Mouse (Mus musculus) kidney, postnatal 0 days (tissue): ENCODE results near the gene Stox2. TPM values are rescaled to one million over a fixed set of nuclear protein-coding genes. Genes with fewer than 3 reads are reported as not detected.
A peak's percentile ranks its signal among the peaks of the same experiment; 100 is the strongest.

Experiments
- ATAC-seq: fragments of 200-750 bp; cut with Nextera tagmentation; replicated peaks from 2 replicates; pipeline ENCODE4 v1.8.0; 2017; ENCODE audit warnings: low read depth, moderate number of reproducible peaks, moderate TSS enrichment, moderate library complexity; ENCODE audit not compliant: low FRiP score
- DNase-seq: peaks from one replicate; pipeline ENCODE4 v3.0.0-alpha.2; 2016; ENCODE audit warnings: low spot score
- H3K27ac ChIP-seq: fragments of 300-500 bp; sonication (generic); 2 replicates; pipeline ENCODE4 v1.5.1; 2014; ENCODE audit warnings: mild to moderate bottlenecking
- H3K27me3 ChIP-seq: fragments of 300-500 bp; sonication (generic); 2 replicates; pipeline ENCODE4 v1.6.1; 2014; ENCODE audit warnings: low read length, mixed read lengths; ENCODE audit not compliant: insufficient read depth
- H3K36me3 ChIP-seq: fragments of 300-500 bp; sonication (generic); 2 replicates; pipeline ENCODE4 v1.6.1; 2014; ENCODE audit warnings: low read length, mixed read lengths; ENCODE audit not compliant: insufficient read depth
- H3K4me1 ChIP-seq: fragments of 300-500 bp; sonication (generic); replicated peaks from 2 replicates; pipeline ENCODE4 v1.6.1; 2014; ENCODE audit warnings: antibody characterized with exemption, low read length, mixed read lengths; ENCODE audit not compliant: insufficient read depth
- H3K4me2 ChIP-seq: fragments of 300-500 bp; sonication (generic); 2 replicates; pipeline ENCODE4 v1.6.1; 2014; ENCODE audit warnings: mild to moderate bottlenecking, low read length, moderate library complexity, mixed read lengths
- H3K4me3 ChIP-seq: fragments of 300-500 bp; sonication (generic); replicated peaks from 2 replicates; pipeline ENCODE4 v1.5.1; 2014; ENCODE audit warnings: low read depth, low read length
- H3K9ac ChIP-seq: fragments of 300-500 bp; sonication (generic); 2 replicates; pipeline ENCODE4 v1.6.1; 2014; ENCODE audit warnings: low read depth, low read length
- H3K9me3 ChIP-seq: fragments of 300-500 bp; sonication (generic); replicated peaks from 2 replicates; pipeline ENCODE4 v1.6.1; 2016; ENCODE audit warnings: low read length, inconsistent platforms, mixed read lengths
- CTCF ChIP-seq: IDR thresholded peaks from 2 replicates; pipeline ENCODE4 v1.5.1; 2016; ENCODE audit warnings: antibody characterized with exemption, low read depth, mild to moderate bottlenecking, moderate library complexity
- WGBS: fragments of 180-500 bp; shearing (Covaris S2); extraction: QIAGEN DNeasy Blood & Tissue Kit; methylation state at CpG from one replicate; pipeline ENCODE4 v1.1.7; 2014; 5-methylcytosine and 5-hydroxymethylcytosine counted together
- polyA plus RNA-seq: library from polyadenylated mRNA; unstranded; fragments of >200 nt; fragmentation: Nextera tagmentation; extraction: Ambion mirVana; gene quantifications from 2 replicates; pipeline ENCODE4 v1.2.1, GENCODE M21; 2015

The Stox2 gene
- polyA plus RNA-seq, 1 experiment from 2014 or later = 8.8 TPM

GRCm38 (mm10) chr8:47411994-47412695 is 34.0 kb downstream of the Stox2 start:
- H3K36me3 ChIP-seq = no peaks in the 10 kb centered on the region
- peak overlapping the region; percentile 78 for H3K4me3 ChIP-seq
- no peak for TF ChIP-seq CTCF
- peak; percentile 22 for DNase-seq
- H3K4me1 ChIP-seq = no peaks in the 10 kb centered on the region
- no peaks in the 10 kb centered on the region for H3K9me3 ChIP-seq
- peak overlapping the region; percentile 91 for H3K27ac ChIP-seq
- H3K4me2 ChIP-seq = peak overlapping the region; percentile 92
- peak overlapping the region; percentile 77 for H3K9ac ChIP-seq
- peak; percentile 47; the same call in 1 of the 2 replicates for ATAC-seq
- 2% methylated on average over 43 of the region's 43 CpGs for WGBS
- peaks cover 3% of the 10 kb centered on the region; the same call in 1 of the 2 replicates for H3K27me3 ChIP-seq

GRCm38 (mm10) chr8:47411321-47411720 is 34.8 kb downstream of the Stox2 start:
- TF ChIP-seq CTCF = no peak
- peak overlapping the region; percentile 92 for H3K4me2 ChIP-seq
- H3K9ac ChIP-seq = 0 out of 2 replicates have a peak overlapping the region, but pooled peaks have one; percentile 18
- no peaks in the 10 kb centered on the region for H3K9me3 ChIP-seq
- H3K27ac ChIP-seq = no peak overlapping the region
- peaks cover 3% of the 10 kb centered on the region; the same call in 1 of the 2 replicates for H3K27me3 ChIP-seq
- no peak for DNase-seq
- no peaks in the 10 kb centered on the region for H3K4me1 ChIP-seq
- H3K36me3 ChIP-seq = no peaks in the 10 kb centered on the region
- no peak for ATAC-seq
- WGBS = 11% methylated on average over 12 of the region's 12 CpGs
- peak overlapping the region; percentile 78 for H3K4me3 ChIP-seq

- no peaks in the 10 kb centered on the region for H3K9me3 ChIP-seq
- H3K36me3 ChIP-seq = no peaks in the 10 kb centered on the region
- no peak for ATAC-seq
- 10% methylated on average over 8 of the region's 8 CpGs for WGBS
- H3K27ac ChIP-seq = no peak overlapping the region
- H3K27me3 ChIP-seq = peaks cover 3% of the 10 kb centered on the region; the same call in 1 of the 2 replicates
- peak overlapping the region; percentile 43 for H3K4me2 ChIP-seq
- H3K4me1 ChIP-seq = no peaks in the 10 kb centered on the region
- DNase-seq = no peak
- H3K4me3 ChIP-seq = peak overlapping the region; percentile 16; the same call in 1 of the 2 replicates
- H3K9ac ChIP-seq = 0 out of 2 replicates have a peak overlapping the region, but pooled peaks have one; percentile 35
- TF ChIP-seq CTCF = no peak
Observed at GRCm38 (mm10) chr8:47409061-47409460, 37.1 kb downstream of the Stox2 start.

GRCm38 (mm10) chr8:47404852-47405251 is 41.3 kb downstream of the Stox2 start:
- TF ChIP-seq CTCF = no peak
- Histone ChIP-seq H3K9ac (no peak overlapping the region), H3K4me3 (no peak overlapping the region), H3K27me3 (no peaks in the 10 kb centered on the region), H3K36me3 (no peaks in the 10 kb centered on the region), H3K9me3 (no peaks in the 10 kb centered on the region), H3K4me2 (no peak overlapping the region), H3K4me1 (no peaks in the 10 kb centered on the region), H3K27ac (no peak overlapping the region)
- 69% methylated on average over 1 of the region's 2 CpGs for WGBS
- DNase-seq = no peak
- no peak for ATAC-seq

- no peak for ATAC-seq
- Histone ChIP-seq H3K4me1 (0 out of 2 replicates have a peak, but pooled peaks cover 3% of the 10 kb centered on the region), H3K36me3 (no peaks in the 10 kb centered on the region), H3K4me3 (no peak overlapping the region), H3K4me2 (peak overlapping the region; percentile 24; the same call in 1 of the 2 replicates), H3K9ac (no peak overlapping the region), H3K27me3 (no peaks in the 10 kb centered on the region), H3K27ac (peak overlapping the region; percentile 66), H3K9me3 (no peaks in the 10 kb centered on the region)
- 53% methylated on average over 7 of the region's 7 CpGs for WGBS
- no peak for DNase-seq
- no peak for TF ChIP-seq CTCF
Observed at GRCm38 (mm10) chr8:47392927-47393326, 53.2 kb downstream of the Stox2 start.

- Histone ChIP-seq H3K27me3 (no peaks in the 10 kb centered on the region), H3K9ac (no peak overlapping the region), H3K36me3 (no peaks in the 10 kb centered on the region), H3K9me3 (no peaks in the 10 kb centered on the region), H3K4me1 (0 out of 2 replicates have a peak, but pooled peaks cover 3% of the 10 kb centered on the region), H3K27ac (peak overlapping the region; percentile 66), H3K4me3 (no peak overlapping the region), H3K4me2 (peak overlapping the region; percentile 24; the same call in 1 of the 2 replicates)
- 68% methylated on average over 18 of the region's 18 CpGs for WGBS
- ATAC-seq (peak; percentile 43; the same call in 1 of the 2 replicates), DNase-seq (no peak)
- no peak for TF ChIP-seq CTCF
Observed at GRCm38 (mm10) chr8:47392290-47392689, 53.9 kb downstream of the Stox2 start.
